Mouse (Mus musculus) erythroblast, embryonic 14.5 days (primary cell): ENCODE data around the gene Map4k3. TPM values are rescaled to one million over a fixed set of nuclear protein-coding genes. Genes with fewer than 3 reads are reported as not detected.

Source experiments
- H3K27me3 ChIP-seq: 2 replicates; pipeline ENCODE4 v1.6.1; 2012; ENCODE audit warnings: inconsistent platforms; ENCODE audit not compliant: control insufficient read depth
- H3K36me3 ChIP-seq: 2 replicates; pipeline ENCODE4 v1.6.1; 2012; ENCODE audit warnings: mild to moderate bottlenecking, inconsistent platforms; ENCODE audit not compliant: control insufficient read depth
- H3K4me1 ChIP-seq: 2 replicates; pipeline ENCODE4 v1.6.1; 2012; ENCODE audit warnings: inconsistent platforms; ENCODE audit not compliant: control insufficient read depth
- H3K4me3 ChIP-seq: replicated peaks from 2 replicates; pipeline ENCODE3; 2012; ENCODE audit warnings: moderate library complexity, mild to moderate bottlenecking, inconsistent platforms
- H3K9me3 ChIP-seq: 2 replicates; pipeline ENCODE4 v1.6.1; 2012; ENCODE audit warnings: low read length, inconsistent platforms, mixed read lengths; ENCODE audit not compliant: control insufficient read depth
- GATA1 ChIP-seq: IDR thresholded peaks from 2 replicates; pipeline ENCODE4 v1.6.1; 2012; ENCODE audit warnings: low read length, inconsistent platforms, mixed read lengths
- TAL1 ChIP-seq: IDR thresholded peaks from 3 replicates; pipeline ENCODE4 v1.6.1; 2012; ENCODE audit warnings: low read length, inconsistent platforms, mixed read lengths
- polyA plus RNA-seq: library from polyadenylated mRNA; stranded (reverse); fragments of >175 nt; gene quantifications from 2 replicates; pipeline ENCODE4 v1.2.3, GENCODE M21; 2012

Map4k3 gene
- polyA plus RNA-seq, 1 experiment, result not detected

- Histone ChIP-seq H3K4me3 (no peak overlapping the region), H3K9me3 (peaks cover 4% of the 10 kb centered on the region; the same call in 1 of the 2 replicates), H3K36me3 (no peaks in the 10 kb centered on the region), H3K27me3 (no peaks in the 10 kb centered on the region), H3K4me1 (no peaks in the 10 kb centered on the region)
- no peak for TF ChIP-seq TAL1
- no peak for TF ChIP-seq GATA1
These were observed 34.6 kb downstream of the Map4k3 start for GRCm38 (mm10) chr17:80693707-80694106.

GRCm38 (mm10) chr17:80692183-80692582, 36.1 kb downstream of the Map4k3 start:
- TF ChIP-seq GATA1, result no peak
- TF ChIP-seq TAL1, result no peak
- H3K27me3 ChIP-seq, result no peaks in the 10 kb centered on the region
- no peak overlapping the region for H3K4me3 ChIP-seq
- H3K4me1 ChIP-seq, result no peaks in the 10 kb centered on the region; the same call in 1 of the 2 replicates
- H3K36me3 ChIP-seq, result no peaks in the 10 kb centered on the region
- peaks cover 4% of the 10 kb centered on the region; the same call in 1 of the 2 replicates for H3K9me3 ChIP-seq

GRCm38 (mm10) chr17:80688701-80689100, 39.6 kb downstream of the Map4k3 start:
- Histone ChIP-seq H3K4me3 (no peak overlapping the region), H3K9me3 (no peaks in the 10 kb centered on the region), H3K4me1 (no peaks in the 10 kb centered on the region; the same call in 1 of the 2 replicates), H3K36me3 (no peaks in the 10 kb centered on the region), H3K27me3 (no peaks in the 10 kb centered on the region)
- no peak for TF ChIP-seq TAL1
- TF ChIP-seq GATA1, result no peak

- no peak overlapping the region for H3K4me3 ChIP-seq
- no peaks in the 10 kb centered on the region; the same call in 1 of the 2 replicates for H3K4me1 ChIP-seq
- no peaks in the 10 kb centered on the region for H3K27me3 ChIP-seq
- TF ChIP-seq GATA1, result no peak
- no peak for TF ChIP-seq TAL1
- H3K36me3 ChIP-seq, result no peaks in the 10 kb centered on the region
- no peaks in the 10 kb centered on the region for H3K9me3 ChIP-seq
These were observed 42.2 kb downstream of the Map4k3 start for GRCm38 (mm10) chr17:80686066-80686465.

GRCm38 (mm10) chr17:80683821-80684576, 44.3 kb downstream of the Map4k3 start:
- no peak for TF ChIP-seq GATA1
- no peak for TF ChIP-seq TAL1
- Histone ChIP-seq H3K4me1 (no peaks in the 10 kb centered on the region; the same call in 1 of the 2 replicates), H3K9me3 (no peaks in the 10 kb centered on the region), H3K36me3 (no peaks in the 10 kb centered on the region), H3K27me3 (no peaks in the 10 kb centered on the region), H3K4me3 (no peak overlapping the region)

GRCm38 (mm10) chr17:80683041-80683440, 45.2 kb downstream of the Map4k3 start:
- Histone ChIP-seq H3K4me1 (no peaks in the 10 kb centered on the region; the same call in 1 of the 2 replicates), H3K36me3 (no peaks in the 10 kb centered on the region), H3K9me3 (no peaks in the 10 kb centered on the region), H3K27me3 (no peaks in the 10 kb centered on the region), H3K4me3 (no peak overlapping the region)
- TF ChIP-seq GATA1 (no peak), TAL1 (no peak)

GRCm38 (mm10) chr17:80678190-80678589, 50.1 kb downstream of the Map4k3 start:
- Histone ChIP-seq H3K4me1 (no peaks in the 10 kb centered on the region), H3K4me3 (no peak overlapping the region), H3K36me3 (no peaks in the 10 kb centered on the region), H3K9me3 (no peaks in the 10 kb centered on the region), H3K27me3 (no peaks in the 10 kb centered on the region)
- TF ChIP-seq TAL1, result no peak
- no peak for TF ChIP-seq GATA1

- Histone ChIP-seq H3K36me3 (no peaks in the 10 kb centered on the region), H3K27me3 (no peaks in the 10 kb centered on the region), H3K9me3 (no peaks in the 10 kb centered on the region), H3K4me1 (no peaks in the 10 kb centered on the region), H3K4me3 (no peak overlapping the region)
- no peak for TF ChIP-seq GATA1
- no peak for TF ChIP-seq TAL1
These were observed 51.3 kb downstream of the Map4k3 start for GRCm38 (mm10) chr17:80676859-80677535.

- no peaks in the 10 kb centered on the region for H3K36me3 ChIP-seq
- no peaks in the 10 kb centered on the region for H3K27me3 ChIP-seq
- TF ChIP-seq GATA1, result no peak
- no peak for TF ChIP-seq TAL1
- H3K4me1 ChIP-seq, result no peaks in the 10 kb centered on the region
- H3K9me3 ChIP-seq, result no peaks in the 10 kb centered on the region
- H3K4me3 ChIP-seq, result no peak overlapping the region
These were observed 52.1 kb downstream of the Map4k3 start for GRCm38 (mm10) chr17:80676211-80676610.
